Mouse (Mus musculus): Measurements from ENCODE around the gene Gcfc2.
A peak's percentile ranks its signal among the peaks of the same experiment; 100 is the strongest.

Gene Gcfc2

DNA sequence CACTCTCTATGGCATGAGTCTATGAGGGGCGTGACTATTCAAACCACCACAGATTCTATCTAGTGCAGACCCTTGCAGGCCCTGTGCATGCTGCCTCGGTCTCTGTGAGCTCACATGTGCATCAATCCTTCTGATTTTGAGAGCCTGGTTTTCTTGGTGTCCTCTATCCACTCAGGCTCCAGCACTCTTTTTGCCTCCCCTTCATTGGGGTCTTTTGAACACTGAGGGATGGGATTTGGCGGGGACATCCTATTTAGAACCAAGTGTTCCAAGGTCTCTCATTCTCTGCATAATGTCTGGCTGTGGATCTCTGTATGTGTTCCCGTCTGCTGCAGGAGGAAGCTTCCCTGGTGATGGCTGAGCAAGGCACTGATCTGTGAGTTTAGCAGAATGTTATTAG is 55.8 kb downstream of the Gcfc2 start:
- DNase-seq = no peak

DNA sequence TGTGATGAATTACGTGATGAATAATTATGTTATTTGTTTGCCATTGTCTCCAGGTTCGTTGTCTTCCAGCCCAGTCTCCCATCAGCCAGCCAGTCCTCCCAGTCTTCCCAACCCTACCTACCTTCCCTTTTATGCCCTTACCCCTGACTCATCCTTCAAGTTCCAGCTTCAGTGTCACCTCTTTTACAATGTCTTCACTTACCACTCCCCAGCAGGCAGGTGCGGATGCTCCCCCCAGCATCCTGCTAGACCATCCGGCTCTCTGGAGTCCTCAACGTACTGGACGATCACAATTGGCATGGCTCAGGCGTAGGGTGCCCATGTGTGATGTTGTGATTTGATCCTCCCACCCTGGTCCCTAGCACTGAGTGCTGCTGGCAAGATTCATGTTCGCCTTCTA is 62.7 kb downstream of the Gcfc2 start:
- no peak for DNase-seq

DNA sequence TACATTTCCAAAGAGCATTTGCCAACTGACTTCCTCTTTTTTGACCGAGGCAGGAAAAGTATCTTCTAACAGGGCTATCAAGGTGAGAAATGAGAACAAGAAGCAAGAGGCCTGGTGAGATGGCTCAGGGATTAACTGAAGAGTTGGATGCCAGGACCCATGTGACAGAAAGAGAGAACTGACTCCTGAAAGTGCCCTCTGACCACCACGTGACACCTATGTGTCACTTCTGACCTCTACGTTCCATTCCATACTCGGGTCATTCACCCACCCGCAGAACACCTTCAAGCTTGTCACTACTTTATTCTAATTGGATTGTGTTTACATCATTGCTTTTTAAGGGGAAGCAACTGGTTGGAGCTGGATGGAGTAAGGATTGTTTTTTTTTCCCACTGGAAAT is 63.1 kb downstream of the Gcfc2 start:
- DNase-seq = peak; percentile 72 to 88

DNA sequence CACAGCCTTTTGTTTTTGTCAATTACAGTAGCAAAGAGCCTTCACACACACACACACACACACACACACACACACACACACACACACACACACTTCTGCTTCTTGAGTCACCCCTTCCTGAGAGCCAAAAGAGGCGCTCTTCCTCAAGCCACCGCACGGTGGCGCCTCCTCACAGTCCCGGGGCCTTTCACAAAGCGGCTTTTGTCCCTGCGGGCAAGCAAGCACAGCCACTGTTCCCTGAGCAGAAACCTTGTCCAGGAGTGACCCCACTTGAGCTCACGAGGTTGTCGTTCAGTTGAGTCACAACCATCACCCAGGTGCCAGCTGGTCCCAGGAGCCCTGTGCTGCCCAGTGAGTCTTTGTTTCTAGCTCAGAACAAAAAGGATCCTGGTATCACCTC is 63.5 kb downstream of the Gcfc2 start:
- peak; percentile 86 to 93 for DNase-seq

DNA sequence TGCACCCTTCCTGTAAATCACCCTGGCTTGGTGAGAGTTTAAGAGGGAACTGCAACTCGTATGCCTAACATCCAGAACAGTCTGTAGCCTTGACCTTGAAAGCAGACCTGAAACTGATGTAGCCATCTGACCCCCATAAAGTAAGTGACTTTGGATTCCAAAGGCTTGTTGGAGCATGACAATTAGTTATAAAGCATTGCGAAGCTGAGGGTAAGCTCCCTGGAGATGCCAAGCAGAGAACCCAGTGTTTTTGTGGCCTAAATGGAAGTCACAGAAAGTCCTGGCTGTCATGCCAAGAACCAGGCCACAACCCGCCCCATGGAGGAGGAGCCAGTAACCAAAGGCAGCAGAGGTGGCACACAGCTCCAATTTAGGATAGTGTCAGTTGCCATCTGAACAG is 64.1 kb downstream of the Gcfc2 start:
- peak; percentile 76 to 91 for DNase-seq

DNA sequence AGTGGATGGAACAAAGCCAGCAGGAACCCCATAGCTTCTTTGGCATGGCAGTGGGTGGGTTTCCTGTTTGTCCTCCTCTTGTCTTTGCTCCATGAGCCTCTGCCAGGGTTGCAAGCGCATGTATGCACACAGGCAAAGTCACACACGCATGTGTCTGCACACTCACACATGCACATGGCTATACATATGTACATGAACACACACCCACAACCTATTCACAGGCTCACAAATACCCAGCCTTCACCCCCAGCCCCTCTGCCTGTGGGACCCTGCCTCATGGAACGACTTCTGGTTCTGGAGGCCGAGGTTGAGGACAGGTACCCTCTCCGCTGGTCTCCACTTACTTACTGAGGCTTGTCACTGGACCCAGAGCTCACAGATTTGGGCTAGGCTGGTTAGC is 64.9 kb downstream of the Gcfc2 start:
- no peak for DNase-seq

DNA sequence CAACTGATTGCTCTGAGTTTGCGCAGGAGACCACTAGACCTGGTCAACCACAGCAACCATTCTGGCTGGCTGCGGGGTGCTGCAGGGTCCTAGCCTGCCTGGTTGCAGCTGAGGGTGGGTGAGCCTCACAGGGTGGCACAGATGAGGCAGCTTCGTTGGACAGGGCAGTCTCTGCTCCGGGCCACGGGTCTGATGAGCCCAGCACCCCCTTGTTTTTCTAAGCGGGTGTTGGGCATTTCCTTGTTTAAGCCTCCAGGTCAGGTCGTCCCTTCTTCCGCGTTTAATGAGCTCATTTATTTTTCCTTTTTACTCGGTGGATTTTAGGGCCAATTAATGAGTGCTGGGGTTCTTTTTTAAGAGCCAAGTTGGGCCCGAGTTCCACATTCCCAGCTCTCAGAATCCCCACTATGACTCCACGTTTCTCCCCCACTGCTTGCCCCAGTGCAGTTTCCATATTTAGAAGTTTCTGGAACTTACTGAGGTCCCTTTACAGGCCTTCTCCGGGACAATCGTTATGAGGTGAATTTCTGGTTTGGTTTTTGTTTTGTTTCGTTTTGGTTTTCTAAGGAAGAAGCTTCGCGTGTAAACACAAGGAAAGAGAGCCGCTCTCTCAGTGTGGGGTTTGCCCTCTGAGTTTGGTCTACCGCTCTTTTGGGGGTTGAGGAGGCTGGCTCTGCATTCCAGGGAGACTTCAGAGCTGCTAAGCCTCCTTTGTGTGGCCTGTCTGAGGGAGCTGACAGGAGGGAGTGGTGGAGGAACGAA is 66.8 kb downstream of the Gcfc2 start:
- no peak for DNase-seq
